Mouse (Mus musculus): ENCODE measurements around the gene Rasgrp4. TPM values are rescaled to one million over a fixed set of nuclear protein-coding genes. Genes with fewer than 3 reads are reported as not detected.

Gene Rasgrp4
- polyA plus RNA-seq, 1 experiment from 2014 or later = 0.69 TPM

- H3K4me2 ChIP-seq (replicated peaks) = no peak overlapping the region
- peaks cover 4% of the 10 kb centered on the region for H3K36me3 ChIP-seq
- H3K9me3 ChIP-seq = no peaks in the 10 kb centered on the region
- ATAC-seq (ENCODE audit: low FRiP score, low read depth) = no peak
- peaks cover 20% of the 10 kb centered on the region for H3K27me3 ChIP-seq
- H3K4me1 ChIP-seq = 0 out of 2 replicates have a peak, but pooled peaks cover 4% of the 10 kb centered on the region
- no peak overlapping the region for H3K4me3 ChIP-seq
- H3K9ac ChIP-seq = no peak overlapping the region
- H3K27ac ChIP-seq = no peak overlapping the region
- WGBS = 96% methylated on average over 14 of the region's 14 CpGs
Measured at GRCm38 (mm10) chr7:29154018-29154720, 19.5 kb downstream of the Rasgrp4 start.

GRCm38 (mm10) chr7:29155196-29155837 is 20.7 kb downstream of the Rasgrp4 start:
- H3K4me2 ChIP-seq (replicated peaks) = peak overlapping the region; percentile 97
- 0 out of 2 replicates have a peak, but pooled peaks cover 4% of the 10 kb centered on the region for H3K4me1 ChIP-seq
- H3K36me3 ChIP-seq = peaks cover 4% of the 10 kb centered on the region
- H3K9me3 ChIP-seq = no peaks in the 10 kb centered on the region
- peak; percentile 86 for ATAC-seq (ENCODE audit: low FRiP score, low read depth)
- peak overlapping the region; percentile 83 for H3K27ac ChIP-seq
- peak overlapping the region; percentile 85 for H3K9ac ChIP-seq
- peaks cover 31% of the 10 kb centered on the region for H3K27me3 ChIP-seq
- peak overlapping the region; percentile 82 for H3K4me3 ChIP-seq
- WGBS = 7% methylated on average over 36 of the region's 37 CpGs

- Histone ChIP-seq H3K4me1 (0 out of 2 replicates have a peak, but pooled peaks cover 4% of the 10 kb centered on the region), H3K9me3 (no peaks in the 10 kb centered on the region), H3K27ac (peak within 1 kb of the TSS; percentile 83), H3K9ac (peak within 1 kb of the TSS; percentile 85), H3K36me3 (peaks cover 6% of the 10 kb centered on the region), H3K4me3 (peak within 1 kb of the TSS; percentile 82), H3K4me2 (replicated peaks) (peak within 1 kb of the TSS; percentile 97), H3K27me3 (peaks cover 32% of the 10 kb centered on the region)
- peak; percentile 79 for ATAC-seq (ENCODE audit: low FRiP score, low read depth)
- WGBS = 3% methylated on average over 62 of the region's 68 CpGs
Measured at GRCm38 (mm10) chr7:29155838-29156782, 21.5 kb downstream of the Rasgrp4 start, which contains the start of gene Fam98c. Fam98c (minus strand) TSS chr7:29156234.

- H3K4me1 ChIP-seq = 0 out of 2 replicates have a peak, but pooled peaks cover 4% of the 10 kb centered on the region
- WGBS = 3% methylated on average over 5 of the region's 5 CpGs
- no peak for ATAC-seq (ENCODE audit: low FRiP score, low read depth)
- no peak overlapping the region for H3K4me2 ChIP-seq (replicated peaks)
- no peak overlapping the region for H3K9ac ChIP-seq
- peaks cover 18% of the 10 kb centered on the region for H3K36me3 ChIP-seq
- no peak overlapping the region for H3K4me3 ChIP-seq
- no peak overlapping the region for H3K27ac ChIP-seq
- peaks cover 32% of the 10 kb centered on the region for H3K27me3 ChIP-seq
- no peaks in the 10 kb centered on the region for H3K9me3 ChIP-seq
Measured at GRCm38 (mm10) chr7:29158264-29158663, 23.6 kb downstream of the Rasgrp4 start.

- Histone ChIP-seq H3K9ac (no peak overlapping the region), H3K4me1 (no peaks in the 10 kb centered on the region), H3K4me2 (replicated peaks) (0 out of 2 replicates have a peak overlapping the region, but pooled peaks have one; percentile 7), H3K36me3 (peaks cover 18% of the 10 kb centered on the region), H3K27me3 (peaks cover 35% of the 10 kb centered on the region), H3K9me3 (no peaks in the 10 kb centered on the region), H3K27ac (no peak overlapping the region), H3K4me3 (no peak overlapping the region)
- ATAC-seq (ENCODE audit: low FRiP score, low read depth) = no peak
- WGBS = 76% methylated on average over 5 of the region's 5 CpGs
Measured at GRCm38 (mm10) chr7:29162294-29162693, 27.6 kb downstream of the Rasgrp4 start.

GRCm38 (mm10) chr7:29162750-29163525 is 28.3 kb downstream of the Rasgrp4 start:
- 0 out of 2 replicates have a peak, but pooled peaks have one; percentile 37 for ATAC-seq (ENCODE audit: low FRiP score, low read depth)
- WGBS = 13% methylated on average over 9 of the region's 9 CpGs
- Histone ChIP-seq H3K4me2 (replicated peaks) (0 out of 2 replicates have a peak overlapping the region, but pooled peaks have one; percentile 7), H3K27ac (no peak overlapping the region), H3K4me3 (no peak overlapping the region), H3K36me3 (peaks cover 18% of the 10 kb centered on the region), H3K9ac (no peak overlapping the region), H3K27me3 (peaks cover 35% of the 10 kb centered on the region), H3K9me3 (no peaks in the 10 kb centered on the region), H3K4me1 (peaks cover 4% of the 10 kb centered on the region)

- peak overlapping the region; percentile 86 for H3K4me2 ChIP-seq (replicated peaks)
- ATAC-seq (ENCODE audit: low FRiP score, low read depth) = no peak
- peak overlapping the region; percentile 71; the same call in 1 of the 2 replicates for H3K9ac ChIP-seq
- WGBS = 17% methylated on average over 19 of the region's 19 CpGs
- H3K36me3 ChIP-seq = peaks cover 7% of the 10 kb centered on the region; the same call in 1 of the 2 replicates
- peaks cover 41% of the 10 kb centered on the region for H3K4me1 ChIP-seq
- H3K9me3 ChIP-seq = no peaks in the 10 kb centered on the region
- no peak overlapping the region for H3K27ac ChIP-seq
- peaks cover 34% of the 10 kb centered on the region for H3K27me3 ChIP-seq
- H3K4me3 ChIP-seq = peak overlapping the region; percentile 74; the same call in 1 of the 2 replicates
Measured at GRCm38 (mm10) chr7:29167656-29168055, 33.0 kb downstream of the Rasgrp4 start.

- Histone ChIP-seq H3K36me3 (peaks cover 12% of the 10 kb centered on the region), H3K27ac (0 out of 2 replicates have a peak overlapping the region, but pooled peaks have one; percentile 28), H3K4me2 (replicated peaks) (peak overlapping the region; percentile 86), H3K4me1 (peaks cover 41% of the 10 kb centered on the region), H3K27me3 (peaks cover 39% of the 10 kb centered on the region), H3K9me3 (no peaks in the 10 kb centered on the region), H3K9ac (peak overlapping the region; percentile 71; the same call in 1 of the 2 replicates), H3K4me3 (peak overlapping the region; percentile 74)
- WGBS = 5% methylated on average over 10 of the region's 10 CpGs
- no peak for ATAC-seq (ENCODE audit: low FRiP score, low read depth)
Measured at GRCm38 (mm10) chr7:29168121-29168695, 33.6 kb downstream of the Rasgrp4 start.

- WGBS = 1% methylated on average over 14 of the region's 14 CpGs
- Histone ChIP-seq H3K36me3 (peaks cover 18% of the 10 kb centered on the region), H3K4me2 (replicated peaks) (peak overlapping the region; percentile 86), H3K27ac (no peak overlapping the region), H3K27me3 (peaks cover 45% of the 10 kb centered on the region), H3K9me3 (no peaks in the 10 kb centered on the region), H3K4me1 (peaks cover 41% of the 10 kb centered on the region), H3K9ac (peak overlapping the region; percentile 71), H3K4me3 (peak overlapping the region; percentile 74)
- no peak for ATAC-seq (ENCODE audit: low FRiP score, low read depth)
Measured at GRCm38 (mm10) chr7:29168791-29169230, 34.2 kb downstream of the Rasgrp4 start.

GRCm38 (mm10) chr7:29169231-29170065 is 34.8 kb downstream of the Rasgrp4 start:
- under 1% methylated on average over 27 of the region's 39 CpGs for WGBS
- H3K4me2 ChIP-seq (replicated peaks) = peak overlapping the region; percentile 86
- peaks cover 52% of the 10 kb centered on the region for H3K27me3 ChIP-seq

More at GRCm38 (mm10) chr7:29169231-29170065, 34.8 kb downstream of the Rasgrp4 start:
- H3K9me3 ChIP-seq = no peaks in the 10 kb centered on the region
- H3K4me1 ChIP-seq = peaks cover 41% of the 10 kb centered on the region
- H3K9ac ChIP-seq = peak overlapping the region; percentile 71
- peak overlapping the region; percentile 74 for H3K4me3 ChIP-seq
- H3K36me3 ChIP-seq = peaks cover 24% of the 10 kb centered on the region
- peak; percentile 87 for ATAC-seq (ENCODE audit: low FRiP score, low read depth)
- H3K27ac ChIP-seq = peak overlapping the region; percentile 39; the same call in 1 of the 2 replicates
